Mouse (Mus musculus): ENCODE measurements around the gene Selenbp1. TPM values are rescaled to one million over a fixed set of nuclear protein-coding genes. Genes with fewer than 3 reads are reported as not detected.
A peak's percentile ranks its signal among the peaks of the same experiment; 100 is the strongest.

Selenbp1 gene
- total and polyA plus RNA-seq, 3 experiments = 109 to 365 TPM; not detected in 1

- TF ChIP-seq EP300 (IDR thresholded peaks at IDR 0.05; ENCODE audit: low read depth in 1 of 2, low read length in 2 of 2) (peak; percentile 72 to 73), CTCF (IDR thresholded peaks at IDR 0.05 in 2 of 3, conservative IDR thresholded peaks at IDR 0.05 in 1 of 3; ENCODE audit: control insufficient read depth in 1 of 3, insufficient read depth in 1 of 3, low read depth in 2 of 3, low read length in 3 of 3, poor library complexity in 1 of 3, severe bottlenecking in 1 of 3) (no peak), HCFC1 (IDR thresholded peaks at IDR 0.05; ENCODE audit: low read depth, low read length) (peak; percentile 68), BHLHE40 (IDR thresholded peaks at IDR 0.05; ENCODE audit: borderline replicate concordance, low read depth, low read length) (peak; percentile 59; the same call in 1 of the 2 replicates), MYC (IDR thresholded peaks at IDR 0.05; ENCODE audit: low read depth, low read length) (peak; percentile 51; the same call in 1 of the 2 replicates), MAZ (IDR thresholded peaks at IDR 0.05; ENCODE audit: low read depth, low read length) (0 out of 2 replicates have a peak, but pooled peaks have one; percentile 44), SMC3 (IDR thresholded peaks at IDR 0.05; ENCODE audit: low read depth, low read length) (no peak; the same call in 1 of the 2 replicates), JUND (IDR thresholded peaks at IDR 0.05; ENCODE audit: low read depth, low read length) (peak; percentile 66; the same call in 1 of the 2 replicates), TCF12 (IDR thresholded peaks at IDR 0.05; ENCODE audit: low read depth, low read length) (peak; percentile 73)
Observed at GRCm38 (mm10) chr3:94987578-94987977, 54.7 kb downstream of the Selenbp1 start (continued).

DNA sequence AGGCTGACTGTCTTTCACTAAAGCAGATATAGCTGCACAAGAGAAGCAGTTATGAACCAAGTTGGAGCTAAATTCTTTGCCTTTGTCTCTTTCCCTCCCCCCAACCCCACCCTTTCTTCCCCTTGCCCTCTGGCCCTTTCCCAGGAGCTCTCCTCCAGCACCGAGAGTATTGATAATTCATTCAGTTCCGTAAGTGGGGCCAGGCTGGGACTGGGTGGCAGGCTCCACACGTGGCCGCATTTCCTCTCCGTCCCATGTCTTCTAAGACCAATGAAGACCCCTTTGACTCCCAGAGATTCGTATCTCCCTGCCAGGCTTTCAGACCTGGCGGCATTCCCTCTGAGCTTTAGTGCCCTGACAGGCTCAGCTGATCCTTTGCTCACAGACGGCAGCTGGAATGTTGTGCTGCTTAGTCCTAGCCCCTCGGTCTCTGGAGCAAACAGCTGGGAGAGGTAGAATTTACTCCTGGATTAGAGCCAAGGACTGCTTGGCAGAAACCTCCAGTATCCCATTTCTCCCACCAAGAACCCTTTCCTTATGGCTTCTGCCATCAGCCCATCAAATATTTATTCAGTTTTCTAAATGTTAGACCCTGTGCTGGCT lies 56.4 kb downstream of the Selenbp1 start:
- no peak overlapping the region for H3K9ac ChIP-seq (ENCODE audit: control insufficient read depth, low read depth, low read length, poor library complexity, severe bottlenecking)
- TF ChIP-seq NRF1 (IDR thresholded peaks at IDR 0.05; ENCODE audit: insufficient read depth, low read depth, low read length, poor library complexity, severe bottlenecking) = no peak
- TF ChIP-seq NELFE (IDR thresholded peaks at IDR 0.05; ENCODE audit: low read depth, low read length) = no peak
- no peak for TF ChIP-seq ELF1 (IDR thresholded peaks at IDR 0.05; ENCODE audit: low read depth, low read length)
- TF ChIP-seq UBTF (IDR thresholded peaks at IDR 0.05; ENCODE audit: borderline replicate concordance, insufficient read depth, low read depth, low read length) = no peak
- TF ChIP-seq ZC3H11A (IDR thresholded peaks at IDR 0.05; ENCODE audit: low read depth, low read length) = no peak
- no peak for TF ChIP-seq EP300 (IDR thresholded peaks at IDR 0.05; ENCODE audit: low read depth in 1 of 2, low read length in 2 of 2)
- no peak for TF ChIP-seq ZKSCAN1 (IDR thresholded peaks at IDR 0.05; ENCODE audit: low read depth, low read length)
- no peak for TF ChIP-seq USF1 (IDR thresholded peaks at IDR 0.05; ENCODE audit: low read depth, low read length)
- TF ChIP-seq TAL1 (IDR thresholded peaks at IDR 0.05; ENCODE audit: low read length) = no peak
- no peak for TF ChIP-seq ZNF384 (IDR thresholded peaks at IDR 0.05; ENCODE audit: low read depth, low read length)
- TF ChIP-seq BHLHE40 (IDR thresholded peaks at IDR 0.05; ENCODE audit: borderline replicate concordance, low read depth, low read length) = no peak
- no peak for TF ChIP-seq SMC3 (IDR thresholded peaks at IDR 0.05; ENCODE audit: low read depth, low read length)
- H3K27ac ChIP-seq (ENCODE audit: control insufficient read depth, low read depth, low read length) = no peak overlapping the region
- no peaks in the 10 kb centered on the region for H3K27me3 ChIP-seq (ENCODE audit: control insufficient read depth in 1 of 2, insufficient read depth in 2 of 2, low read length in 2 of 2)
- H3K9me3 ChIP-seq (replicated peaks; ENCODE audit: insufficient read depth, low read length) = no peaks in the 10 kb centered on the region
- no peaks in the 10 kb centered on the region for H3K79me2 ChIP-seq (ENCODE audit: control insufficient read depth, insufficient read depth, low read length, poor library complexity)
- no peak for DNase-seq (ENCODE audit: low read depth, low spot score)
- H3K36me3 ChIP-seq (ENCODE audit: control insufficient read depth in 1 of 2, insufficient read depth in 2 of 2, low read length in 2 of 2) = peaks cover 2 to 30% of the 10 kb centered on the region in 2 experiments
- no peak overlapping the region for H3K4me3 ChIP-seq (ENCODE audit: control insufficient read depth in 1 of 2, insufficient read depth in 1 of 2, low read depth in 2 of 2, low read length in 2 of 2)
- peaks cover 20 to 25% of the 10 kb centered on the region in 2 experiments for H3K4me1 ChIP-seq (ENCODE audit: control insufficient read depth in 1 of 2, insufficient read depth in 2 of 2, low read length in 2 of 2)

Other genes starting within 250 kb of the Selenbp1 start
- gene Selenbp2, start 239.5 kb upstream of the Selenbp1 start, total RNA-seq (2012; rRNA removed) = 35.7 and 60.7 TPM in 2 replicates
- 10 to 100 TPM in 1 of 2 experiments, not detected in 1; 67.0 TPM for gene Selenbp2, start 239.5 kb upstream of the Selenbp1 start, polyA plus RNA-seq (2012; ENCODE audit: insufficient read depth in 1 of 2, insufficient read length in 2 of 2, low read depth in 1 of 2, low replicate concordance in 2 of 2, missing spikeins in 1 of 2)
- gene Cgn, start 146.6 kb upstream of the Selenbp1 start, total RNA-seq (2012; rRNA removed) = 0.04 and 0.07 TPM in 2 replicates
- under 1 TPM in 1 of 2 experiments, not detected in 1; 0.86 TPM for gene Cgn, start 146.6 kb upstream of the Selenbp1 start, polyA plus RNA-seq (2012; ENCODE audit: insufficient read depth in 1 of 2, insufficient read length in 2 of 2, low read depth in 1 of 2, low replicate concordance in 2 of 2, missing spikeins in 1 of 2)
- gene Pogz, start 95.5 kb upstream of the Selenbp1 start, total RNA-seq (2012; rRNA removed) = 10.6 and 12.9 TPM in 2 replicates
- 10 to 100 TPM in 1 of 2 experiments, not detected in 1; 31.6 TPM for gene Pogz, start 95.5 kb upstream of the Selenbp1 start, polyA plus RNA-seq (2012; ENCODE audit: insufficient read depth in 1 of 2, insufficient read length in 2 of 2, low read depth in 1 of 2, low replicate concordance in 2 of 2, missing spikeins in 1 of 2)
- gene Psmb4, start 46.1 kb upstream of the Selenbp1 start, total RNA-seq (2012; rRNA removed) = 890 and 977 TPM in 2 replicates
- gene Psmb4, start 46.1 kb upstream of the Selenbp1 start, polyA plus RNA-seq (2012; ENCODE audit: insufficient read depth in 1 of 2, insufficient read length in 2 of 2, low read depth in 1 of 2, low replicate concordance in 2 of 2, missing spikeins in 1 of 2) = 100 to 1,000 TPM; 826 to 964 TPM
- 9.5 and 10.0 TPM in 2 replicates for gene Rfx5, start 21.0 kb downstream of the Selenbp1 start, total RNA-seq (2012; rRNA removed)
- 10 to 100 TPM in 1 of 2 experiments, not detected in 1; 19.4 TPM for gene Rfx5, start 21.0 kb downstream of the Selenbp1 start, polyA plus RNA-seq (2012; ENCODE audit: insufficient read depth in 1 of 2, insufficient read length in 2 of 2, low read depth in 1 of 2, low replicate concordance in 2 of 2, missing spikeins in 1 of 2)
- gene Pi4kb, start 41.7 kb downstream of the Selenbp1 start, total RNA-seq (2012; rRNA removed) = 45.0 and 45.1 TPM in 2 replicates
- 10 to 100 TPM in 1 of 2 experiments, not detected in 1; 56.7 TPM for gene Pi4kb, start 41.7 kb downstream of the Selenbp1 start, polyA plus RNA-seq (2012; ENCODE audit: insufficient read depth in 1 of 2, insufficient read length in 2 of 2, low read depth in 1 of 2, low replicate concordance in 2 of 2, missing spikeins in 1 of 2)
- gene Zfp687, start 82.4 kb downstream of the Selenbp1 start, total RNA-seq (2012; rRNA removed) = 14.5 and 16.2 TPM in 2 replicates
- gene Zfp687, start 82.4 kb downstream of the Selenbp1 start, polyA plus RNA-seq (2012; ENCODE audit: insufficient read depth in 1 of 2, insufficient read length in 2 of 2, low read depth in 1 of 2, low replicate concordance in 2 of 2, missing spikeins in 1 of 2) = 10 to 100 TPM in 1 of 2 experiments, not detected in 1; 36.6 TPM
- gene Psmd4, start 109.6 kb downstream of the Selenbp1 start, total RNA-seq (2012; rRNA removed) = 631 and 709 TPM in 2 replicates
- 100 to 1,000 TPM in 1 of 2 experiments, not detected in 1; 816 TPM for gene Psmd4, start 109.6 kb downstream of the Selenbp1 start, polyA plus RNA-seq (2012; ENCODE audit: insufficient read depth in 1 of 2, insufficient read length in 2 of 2, low read depth in 1 of 2, low replicate concordance in 2 of 2, missing spikeins in 1 of 2)
- 47.7 and 48.6 TPM in 2 replicates for gene Pip5k1a, start 173.9 kb downstream of the Selenbp1 start, total RNA-seq (2012; rRNA removed)
- 100 to 1,000 TPM; 103 to 322 TPM for gene Pip5k1a, start 173.9 kb downstream of the Selenbp1 start, polyA plus RNA-seq (2012; ENCODE audit: insufficient read depth in 1 of 2, insufficient read length in 2 of 2, low read depth in 1 of 2, low replicate concordance in 2 of 2, missing spikeins in 1 of 2)
- 117 and 128 TPM in 2 replicates for gene Vps72, start 178.0 kb downstream of the Selenbp1 start, total RNA-seq (2012; rRNA removed)
- 100 to 1,000 TPM; 266 to 416 TPM for gene Vps72, start 178.0 kb downstream of the Selenbp1 start, polyA plus RNA-seq (2012; ENCODE audit: insufficient read depth in 1 of 2, insufficient read length in 2 of 2, low read depth in 1 of 2, low replicate concordance in 2 of 2, missing spikeins in 1 of 2)
- gene Tmod4, start 191.4 kb downstream of the Selenbp1 start, total RNA-seq (2012; rRNA removed) = 1.6 and 3.1 TPM in 2 replicates
- 1 to 10 TPM in 1 of 2 experiments, not detected in 1; 5.4 TPM for gene Tmod4, start 191.4 kb downstream of the Selenbp1 start, polyA plus RNA-seq (2012; ENCODE audit: insufficient read depth in 1 of 2, insufficient read length in 2 of 2, low read depth in 1 of 2, low replicate concordance in 2 of 2, missing spikeins in 1 of 2)
- 71.8 and 93.1 TPM in 2 replicates for gene Scnm1, start 201.0 kb downstream of the Selenbp1 start, total RNA-seq (2012; rRNA removed)
- gene Scnm1, start 201.0 kb downstream of the Selenbp1 start, polyA plus RNA-seq (2012; ENCODE audit: insufficient read depth in 1 of 2, insufficient read length in 2 of 2, low read depth in 1 of 2, low replicate concordance in 2 of 2, missing spikeins in 1 of 2) = 100 to 1,000 TPM in 1 of 2 experiments, not detected in 1; 104 TPM
- 22.1 and 22.7 TPM in 2 replicates for gene Lysmd1, start 201.0 kb downstream of the Selenbp1 start, total RNA-seq (2012; rRNA removed)
- 100 to 1,000 TPM in 1 of 2 experiments, 10 to 100 TPM in 1; 22.9 to 102 TPM for gene Lysmd1, start 201.0 kb downstream of the Selenbp1 start, polyA plus RNA-seq (2012; ENCODE audit: insufficient read depth in 1 of 2, insufficient read length in 2 of 2, low read depth in 1 of 2, low replicate concordance in 2 of 2, missing spikeins in 1 of 2)
- 3.1 and 4.5 TPM in 2 replicates for gene Tnfaip8l2, start 209.3 kb downstream of the Selenbp1 start, total RNA-seq (2012; rRNA removed)
- gene Tnfaip8l2, start 209.3 kb downstream of the Selenbp1 start, polyA plus RNA-seq (2012; ENCODE audit: insufficient read depth in 1 of 2, insufficient read length in 2 of 2, low read depth in 1 of 2, low replicate concordance in 2 of 2, missing spikeins in 1 of 2) = 1 to 10 TPM in 1 of 2 experiments, not detected in 1; 5.8 TPM
- gene Sema6c, start 227.4 kb downstream of the Selenbp1 start, total RNA-seq (2012; rRNA removed) = 0.35 and 0.69 TPM in 2 replicates
- 1 to 10 TPM in 1 of 2 experiments, not detected in 1; 3.2 TPM for gene Sema6c, start 227.4 kb downstream of the Selenbp1 start, polyA plus RNA-seq (2012; ENCODE audit: insufficient read depth in 1 of 2, insufficient read length in 2 of 2, low read depth in 1 of 2, low replicate concordance in 2 of 2, missing spikeins in 1 of 2)

All from MEL (cell line).